Mouse (Mus musculus): ENCODE measurements at regions not wholly inside any gene's neighbourhood (a gene's known extent, or its start where the extent isn't known, plus 50 kb on each side); places are given as distances from the start of the nearest gene placed in this dataset.

GRCm38 (mm10) chrX:163669886-163670285 lies 91.2 kb downstream of the Rnf138rt1 start:
- peak; percentile 41 for DNase-seq (ENCODE audit: low read depth, low spot score)

All from mesoderm, embryonic 11.5 days (tissue).